Mouse (Mus musculus) liver, embryonic 15.5 days (tissue): Measurements from ENCODE around the gene Mical3. TPM values are rescaled to one million over a fixed set of nuclear protein-coding genes. Genes with fewer than 3 reads are reported as not detected.

ENCODE experiments used
- ATAC-seq: fragments of 200-750 bp; cut with Nextera tagmentation; 2 replicates; pipeline ENCODE4 v1.8.0; 2017; ENCODE audit warnings: moderate number of reproducible peaks, mild to moderate bottlenecking, moderate library complexity; ENCODE audit not compliant: insufficient read depth
- H3K27ac ChIP-seq: fragments of 300-500 bp; sonication (generic); replicated peaks from 2 replicates; pipeline ENCODE4 v1.5.1; 2015; ENCODE audit warnings: mild to moderate bottlenecking, inconsistent platforms
- H3K27me3 ChIP-seq: fragments of 300-500 bp; sonication (generic); 2 replicates; pipeline ENCODE4 v1.6.1; 2015; ENCODE audit warnings: mild to moderate bottlenecking, inconsistent platforms
- H3K36me3 ChIP-seq: fragments of 300-500 bp; sonication (generic); replicated peaks from 2 replicates; pipeline ENCODE4 v1.6.1; 2015; ENCODE audit warnings: moderate library complexity, mild to moderate bottlenecking, inconsistent platforms
- H3K4me1 ChIP-seq: fragments of 300-500 bp; sonication (generic); replicated peaks from 2 replicates; pipeline ENCODE4 v1.6.1; 2015; ENCODE audit warnings: inconsistent platforms
- H3K4me2 ChIP-seq: fragments of 300-500 bp; sonication (generic); 2 replicates; pipeline ENCODE4 v1.6.1; 2015; ENCODE audit warnings: moderate library complexity, mild to moderate bottlenecking, inconsistent platforms
- H3K4me3 ChIP-seq: fragments of 300-500 bp; sonication (generic); replicated peaks from 2 replicates; pipeline ENCODE4 v1.5.1; 2015; ENCODE audit warnings: mild to moderate bottlenecking, inconsistent platforms
- H3K9ac ChIP-seq: fragments of 300-500 bp; sonication (generic); 2 replicates; pipeline ENCODE4 v1.6.1; 2015; ENCODE audit warnings: moderate library complexity, mild to moderate bottlenecking, inconsistent platforms
- H3K9me3 ChIP-seq: fragments of 300-500 bp; sonication (generic); replicated peaks from 2 replicates; pipeline ENCODE4 v1.6.1; 2016; ENCODE audit warnings: inconsistent platforms
- WGBS: fragments of 180-500 bp; shearing (Covaris S2); methylation state at CpG from one replicate; pipeline ENCODE4 v1.1.7; 2015; ENCODE audit warnings: mixed read lengths; ENCODE audit not compliant: insufficient replicate concordance; 5-methylcytosine and 5-hydroxymethylcytosine counted together
- polyA plus RNA-seq: library from polyadenylated mRNA; unstranded; fragments of >200 nt; fragmentation: Nextera tagmentation; extraction: Ambion mirVana; gene quantifications from 2 replicates; pipeline ENCODE4 v1.2.1, GENCODE M21; 2015

Gene Mical3
- polyA plus RNA-seq: 8.7 and 11.5 TPM in 2 replicates

- H3K36me3 ChIP-seq: no peaks in the 10 kb centered on the region
- WGBS: 2% methylated on average over 17 of the region's 17 CpGs
- H3K27ac ChIP-seq: no peak within 1 kb of the TSS
- H3K27me3 ChIP-seq: peaks cover 69% of the 10 kb centered on the region
- no peak for ATAC-seq
- H3K9me3 ChIP-seq: no peaks in the 10 kb centered on the region
- peak within 1 kb of the TSS; percentile 75 for H3K4me2 ChIP-seq
- H3K4me1 ChIP-seq: peaks cover 18% of the 10 kb centered on the region
- H3K9ac ChIP-seq: peak within 1 kb of the TSS; percentile 45; the same call in 1 of the 2 replicates
- peak within 1 kb of the TSS; percentile 42 for H3K4me3 ChIP-seq
These were observed at the start of gene Mical3 for GRCm38 (mm10) chr6:121130773-121131172. Gene Mical3, minus strand, starts transcription at chr6:121130999.

- Histone ChIP-seq H3K27ac (no peak overlapping the region), H3K9me3 (no peaks in the 10 kb centered on the region), H3K4me3 (no peak overlapping the region), H3K4me2 (no peak overlapping the region), H3K36me3 (no peaks in the 10 kb centered on the region), H3K9ac (no peak overlapping the region), H3K4me1 (peaks cover 25% of the 10 kb centered on the region), H3K27me3 (peaks cover 9% of the 10 kb centered on the region; the same call in 1 of the 2 replicates)
- no peak for ATAC-seq
- 60% methylated on average over 7 of the region's 7 CpGs for WGBS
These were observed 49.0 kb upstream of the Mical3 start for GRCm38 (mm10) chr6:121179846-121180245.

- 45% methylated on average over 7 of the region's 7 CpGs for WGBS
These were observed 48.0 kb upstream of the Mical3 start for GRCm38 (mm10) chr6:121178700-121179358.

GRCm38 (mm10) chr6:121177118-121177708 is 46.4 kb upstream of the Mical3 start:
- Histone ChIP-seq H3K27me3 (peaks cover 19% of the 10 kb centered on the region; the same call in 1 of the 2 replicates), H3K4me1 (peaks cover 10% of the 10 kb centered on the region), H3K4me2 (no peak overlapping the region), H3K9me3 (no peaks in the 10 kb centered on the region), H3K9ac (no peak overlapping the region), H3K27ac (no peak overlapping the region), H3K4me3 (no peak overlapping the region), H3K36me3 (no peaks in the 10 kb centered on the region)
- ATAC-seq: no peak
- 67% methylated on average over 7 of the region's 7 CpGs for WGBS

More at GRCm38 (mm10) chr6:121178700-121179358, 48.0 kb upstream of the Mical3 start:
- Histone ChIP-seq H3K4me2 (no peak overlapping the region), H3K4me3 (no peak overlapping the region), H3K27ac (no peak overlapping the region), H3K9ac (no peak overlapping the region), H3K4me1 (peaks cover 15% of the 10 kb centered on the region), H3K36me3 (no peaks in the 10 kb centered on the region), H3K9me3 (no peaks in the 10 kb centered on the region), H3K27me3 (peaks cover 12% of the 10 kb centered on the region; the same call in 1 of the 2 replicates)
- ATAC-seq: no peak

GRCm38 (mm10) chr6:121176731-121177098 is 45.9 kb upstream of the Mical3 start:
- peaks cover 19% of the 10 kb centered on the region; the same call in 1 of the 2 replicates for H3K27me3 ChIP-seq
- ATAC-seq: no peak
- no peaks in the 10 kb centered on the region for H3K9me3 ChIP-seq
- no peak overlapping the region for H3K27ac ChIP-seq
- WGBS: 44% methylated on average over 4 of the region's 4 CpGs
- H3K36me3 ChIP-seq: no peaks in the 10 kb centered on the region
- H3K9ac ChIP-seq: no peak overlapping the region
- H3K4me2 ChIP-seq: no peak overlapping the region
- peaks cover 10% of the 10 kb centered on the region for H3K4me1 ChIP-seq
- no peak overlapping the region for H3K4me3 ChIP-seq

GRCm38 (mm10) chr6:121176011-121176730 is 45.4 kb upstream of the Mical3 start:
- H3K4me1 ChIP-seq: peaks cover 10% of the 10 kb centered on the region
- WGBS: 35% methylated on average over 14 of the region's 14 CpGs
- no peaks in the 10 kb centered on the region for H3K9me3 ChIP-seq
- no peak overlapping the region for H3K27ac ChIP-seq
- H3K36me3 ChIP-seq: no peaks in the 10 kb centered on the region
- no peak for ATAC-seq
- no peak overlapping the region for H3K4me2 ChIP-seq
- no peak overlapping the region for H3K9ac ChIP-seq
- H3K27me3 ChIP-seq: peaks cover 19% of the 10 kb centered on the region; the same call in 1 of the 2 replicates
- no peak overlapping the region for H3K4me3 ChIP-seq

GRCm38 (mm10) chr6:121174761-121175160 is 44.0 kb upstream of the Mical3 start:
- ATAC-seq: no peak
- no peak overlapping the region for H3K4me2 ChIP-seq
- H3K36me3 ChIP-seq: no peaks in the 10 kb centered on the region
- no peak overlapping the region for H3K9ac ChIP-seq
- peaks cover 10% of the 10 kb centered on the region for H3K4me1 ChIP-seq
- H3K27ac ChIP-seq: no peak overlapping the region
- WGBS: 70% methylated on average over 6 of the region's 6 CpGs
- H3K4me3 ChIP-seq: no peak overlapping the region
- H3K27me3 ChIP-seq: peaks cover 15% of the 10 kb centered on the region; the same call in 1 of the 2 replicates
- H3K9me3 ChIP-seq: no peaks in the 10 kb centered on the region

GRCm38 (mm10) chr6:121173471-121173870 is 42.7 kb upstream of the Mical3 start:
- no peak overlapping the region for H3K4me2 ChIP-seq
- no peak overlapping the region for H3K27ac ChIP-seq
- no peak for ATAC-seq
- H3K36me3 ChIP-seq: no peaks in the 10 kb centered on the region
- H3K9ac ChIP-seq: no peak overlapping the region
- H3K9me3 ChIP-seq: no peaks in the 10 kb centered on the region
- 38% methylated on average over 5 of the region's 5 CpGs for WGBS
- H3K27me3 ChIP-seq: peaks cover 15% of the 10 kb centered on the region; the same call in 1 of the 2 replicates
- H3K4me3 ChIP-seq: no peak overlapping the region
- peaks cover 10% of the 10 kb centered on the region for H3K4me1 ChIP-seq

GRCm38 (mm10) chr6:121171102-121171501 is 40.3 kb upstream of the Mical3 start:
- Histone ChIP-seq H3K27ac (no peak overlapping the region), H3K9me3 (no peaks in the 10 kb centered on the region), H3K27me3 (peaks cover 15% of the 10 kb centered on the region), H3K36me3 (no peaks in the 10 kb centered on the region), H3K4me2 (no peak overlapping the region), H3K4me1 (peaks cover 6% of the 10 kb centered on the region), H3K9ac (no peak overlapping the region), H3K4me3 (no peak overlapping the region)
- 63% methylated on average over 6 of the region's 6 CpGs for WGBS
- no peak for ATAC-seq

GRCm38 (mm10) chr6:121167381-121167975 is 36.7 kb upstream of the Mical3 start:
- Histone ChIP-seq H3K9ac (no peak overlapping the region), H3K4me3 (no peak overlapping the region), H3K36me3 (no peaks in the 10 kb centered on the region), H3K4me2 (no peak overlapping the region), H3K27ac (no peak overlapping the region), H3K4me1 (peaks cover 12% of the 10 kb centered on the region), H3K9me3 (no peaks in the 10 kb centered on the region), H3K27me3 (peaks cover under 1% of the 10 kb centered on the region; the same call in 1 of the 2 replicates)
- no peak for ATAC-seq
- 61% methylated on average over 7 of the region's 7 CpGs for WGBS
